Mouse (Mus musculus) hindbrain, embryonic 14.5 days (tissue): ENCODE data around the gene Rdx. TPM values are rescaled to one million over a fixed set of nuclear protein-coding genes. Genes with fewer than 3 reads are reported as not detected.

Source experiments
- ATAC-seq: fragments of 200-750 bp; cut with Nextera tagmentation; 2 replicates; pipeline ENCODE4 v1.8.0; 2017; ENCODE audit warnings: moderate number of reproducible peaks, mild to moderate bottlenecking, moderate TSS enrichment, moderate library complexity; ENCODE audit not compliant: low FRiP score
- DNase-seq: peaks from one replicate; pipeline ENCODE4 v3.0.0-alpha.2; 2015; ENCODE audit warnings: low spot score
- H3K27ac ChIP-seq: fragments of 300-500 bp; sonication (generic); 2 replicates; pipeline ENCODE4 v1.5.1; 2014; ENCODE audit warnings: mild to moderate bottlenecking, moderate library complexity
- H3K27me3 ChIP-seq: fragments of 300-500 bp; sonication (generic); 2 replicates; pipeline ENCODE4 v1.6.1; 2014; ENCODE audit warnings: mild to moderate bottlenecking, low read length, mixed read lengths; ENCODE audit not compliant: control insufficient read depth, insufficient read depth
- H3K36me3 ChIP-seq: fragments of 300-500 bp; sonication (generic); replicated peaks from 2 replicates; pipeline ENCODE4 v1.6.1; 2014; ENCODE audit not compliant: control insufficient read depth, insufficient read depth
- H3K4me1 ChIP-seq: fragments of 300-500 bp; sonication (generic); replicated peaks from 2 replicates; pipeline ENCODE4 v1.6.1; 2014; ENCODE audit warnings: antibody characterized with exemption, low read length, mixed read lengths; ENCODE audit not compliant: control insufficient read depth, insufficient read depth
- H3K4me2 ChIP-seq: fragments of 300-500 bp; sonication (generic); replicated peaks from 2 replicates; pipeline ENCODE4 v1.6.1; 2014; ENCODE audit warnings: mild to moderate bottlenecking, moderate library complexity
- H3K4me3 ChIP-seq: fragments of 300-500 bp; sonication (generic); replicated peaks from 2 replicates; pipeline ENCODE4 v1.5.1; 2014; ENCODE audit warnings: mild to moderate bottlenecking, low read length
- H3K9ac ChIP-seq: fragments of 300-500 bp; sonication (generic); 2 replicates; pipeline ENCODE4 v1.6.1; 2014
- H3K9me3 ChIP-seq: fragments of 300-500 bp; sonication (generic); 2 replicates; pipeline ENCODE4 v1.6.1; 2016; ENCODE audit warnings: low read length; ENCODE audit not compliant: control insufficient read depth
- WGBS: fragments of 180-500 bp; shearing (Covaris S2); extraction: QIAGEN DNeasy Blood & Tissue Kit; methylation state at CpG from one replicate; pipeline ENCODE4 v1.1.7; 2014; 5-methylcytosine and 5-hydroxymethylcytosine counted together
- microRNA-seq: library from miRNA; unstranded; fragments of <30 nt; microRNA quantifications from one replicate; pipeline ENCODE4, GENCODE M21; 2016
- polyA plus RNA-seq: library from polyadenylated mRNA; unstranded; fragments of >200 nt; fragmentation: Nextera tagmentation; extraction: Ambion mirVana; gene quantifications from 2 replicates; pipeline ENCODE4 v1.2.1, GENCODE M21; 2014

Rdx gene
- polyA plus RNA-seq, 1 experiment from 2014 or later: 105 TPM

DNA sequence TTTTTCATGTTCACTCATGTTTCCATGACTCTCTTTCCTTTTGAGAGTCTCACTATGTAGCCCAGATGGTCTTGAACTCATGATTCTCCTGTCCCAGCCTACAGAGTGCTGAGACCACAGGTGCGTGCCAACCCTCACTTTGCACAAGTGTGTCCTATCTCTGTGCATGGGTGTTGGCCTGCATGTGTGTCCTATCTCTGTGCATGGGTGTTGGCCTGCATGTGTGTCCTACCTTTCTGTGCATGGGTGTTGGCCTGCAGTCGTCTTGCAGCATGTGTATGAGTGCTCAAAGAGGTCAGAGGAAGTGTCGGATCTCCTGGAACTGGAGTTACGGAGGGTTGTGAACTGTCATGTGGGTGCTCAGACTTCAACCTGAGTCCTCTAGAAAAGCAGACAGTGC is 72.2 kb downstream of the Rdx start:
- WGBS: 95% methylated on average over 4 of the region's 4 CpGs
- Histone ChIP-seq H3K9ac (no peak overlapping the region), H3K4me2 (no peak overlapping the region), H3K27me3 (no peaks in the 10 kb centered on the region), H3K4me3 (no peak overlapping the region), H3K4me1 (no peaks in the 10 kb centered on the region), H3K27ac (no peak overlapping the region), H3K9me3 (no peaks in the 10 kb centered on the region), H3K36me3 (peaks cover 56% of the 10 kb centered on the region)
- no peak for DNase-seq
- no peak for ATAC-seq

DNA sequence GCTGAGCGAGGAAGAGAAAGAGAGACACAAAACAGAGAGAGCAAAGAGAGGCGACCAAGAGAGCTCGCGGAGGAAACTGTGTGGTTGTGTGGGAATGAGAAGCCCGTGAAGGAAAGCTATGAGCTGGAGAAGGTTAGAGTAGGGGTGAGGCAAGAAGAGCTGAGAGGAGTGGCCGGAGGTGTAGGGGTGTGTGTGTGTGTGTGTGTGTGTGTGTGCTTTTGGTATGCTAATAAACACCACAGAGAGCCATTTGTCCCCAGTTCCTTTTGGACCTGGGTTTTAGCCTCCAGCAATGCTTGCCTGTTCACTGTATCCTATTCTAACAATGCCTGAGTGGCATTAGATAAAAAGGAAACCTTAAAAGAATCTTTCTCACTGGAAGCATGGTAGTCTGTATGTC is 78.3 kb downstream of the Rdx start:
- no peaks in the 10 kb centered on the region for H3K4me1 ChIP-seq
- ATAC-seq (no peak), DNase-seq (no peak)
- peaks cover 19% of the 10 kb centered on the region for H3K36me3 ChIP-seq
- H3K27me3 ChIP-seq: no peaks in the 10 kb centered on the region
- H3K9me3 ChIP-seq: no peaks in the 10 kb centered on the region
- H3K4me2 ChIP-seq: no peak overlapping the region
- H3K27ac ChIP-seq: no peak overlapping the region
- H3K9ac ChIP-seq: no peak overlapping the region
- no peak overlapping the region for H3K4me3 ChIP-seq
- 93% methylated on average over 6 of the region's 6 CpGs for WGBS

DNA sequence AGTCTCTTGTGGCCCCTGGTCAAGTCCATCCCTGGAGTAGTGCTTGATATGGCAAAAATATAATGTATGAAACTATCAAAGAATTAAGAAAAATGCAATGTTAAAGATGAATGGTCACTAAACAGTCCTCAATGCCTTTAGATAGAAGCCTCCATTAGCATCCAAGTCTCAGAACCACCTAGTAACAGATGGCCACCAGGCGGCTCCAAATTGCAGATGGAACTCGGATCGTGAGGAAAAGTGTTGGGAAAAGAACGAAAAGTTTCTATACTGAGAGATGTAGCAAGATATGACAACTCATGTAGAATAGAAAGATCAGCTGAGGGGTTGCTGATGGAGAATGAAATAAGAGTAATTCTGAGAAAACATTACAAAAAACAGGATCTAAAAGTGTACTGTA is 83.4 kb downstream of the Rdx start:
- DNase-seq: no peak
- peaks cover 10% of the 10 kb centered on the region for H3K36me3 ChIP-seq
- no peak overlapping the region for H3K4me3 ChIP-seq
- H3K4me1 ChIP-seq: no peaks in the 10 kb centered on the region
- 78% methylated on average over 4 of the region's 4 CpGs for WGBS
- H3K9ac ChIP-seq: no peak overlapping the region
- no peak for ATAC-seq
- no peak overlapping the region for H3K27ac ChIP-seq
- H3K4me2 ChIP-seq: no peak overlapping the region
- H3K27me3 ChIP-seq: no peaks in the 10 kb centered on the region
- no peaks in the 10 kb centered on the region for H3K9me3 ChIP-seq

DNA sequence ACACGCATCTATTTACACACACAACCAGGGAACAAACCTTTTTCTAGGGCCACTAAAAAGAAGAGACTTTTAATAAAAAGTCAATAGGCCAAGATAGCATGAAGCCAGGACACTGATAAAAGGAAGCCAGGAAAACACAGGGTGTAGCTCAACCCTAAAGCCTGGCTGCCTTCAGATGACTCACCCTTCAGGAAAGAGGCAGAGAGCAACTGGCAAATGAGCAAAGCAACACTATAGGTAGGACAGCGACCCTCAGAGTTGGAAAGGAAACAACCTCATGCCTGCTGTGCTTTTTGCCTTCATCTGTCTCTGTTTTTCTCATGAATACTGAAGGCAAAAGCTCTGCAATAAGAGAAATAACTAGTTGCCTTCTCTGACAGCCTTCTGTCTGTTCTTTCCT is 85.8 kb downstream of the Rdx start:
- no peak overlapping the region for H3K4me2 ChIP-seq
- ATAC-seq: no peak
- H3K4me3 ChIP-seq: no peak overlapping the region
- no peak overlapping the region for H3K9ac ChIP-seq
- no peaks in the 10 kb centered on the region; the same call in 1 of the 2 replicates for H3K36me3 ChIP-seq
- H3K27me3 ChIP-seq: no peaks in the 10 kb centered on the region
- no peak for DNase-seq
- H3K4me1 ChIP-seq: no peaks in the 10 kb centered on the region
- H3K9me3 ChIP-seq: no peaks in the 10 kb centered on the region
- WGBS: 89% methylated on average over 2 of the region's 2 CpGs
- no peak overlapping the region for H3K27ac ChIP-seq

Small RNA genes within 50 kb of the gene (microRNA-seq; reads per million reads assigned to microRNA genes)
- not detected for gene Gm27686
- gene Mir6244: not detected

Other genes with a start within 250 kb of the Rdx start
- gene Fdx1, start 83.6 kb upstream of the Rdx start, polyA plus RNA-seq: 40.8 and 46.1 TPM in 2 replicates
- gene Zc3h12c, start 121.4 kb downstream of the Rdx start, polyA plus RNA-seq: 7.1 and 7.2 TPM in 2 replicates